Mouse (Mus musculus): ENCODE measurements around the gene Dennd4a. TPM values are rescaled to one million over a fixed set of nuclear protein-coding genes. Genes with fewer than 3 reads are reported as not detected.
A peak's percentile ranks its signal among the peaks of the same experiment; 100 is the strongest.

The Dennd4a gene
- total RNA-seq (2021) = 10 to 100 TPM; 41.4 to 41.7 TPM

DNA sequence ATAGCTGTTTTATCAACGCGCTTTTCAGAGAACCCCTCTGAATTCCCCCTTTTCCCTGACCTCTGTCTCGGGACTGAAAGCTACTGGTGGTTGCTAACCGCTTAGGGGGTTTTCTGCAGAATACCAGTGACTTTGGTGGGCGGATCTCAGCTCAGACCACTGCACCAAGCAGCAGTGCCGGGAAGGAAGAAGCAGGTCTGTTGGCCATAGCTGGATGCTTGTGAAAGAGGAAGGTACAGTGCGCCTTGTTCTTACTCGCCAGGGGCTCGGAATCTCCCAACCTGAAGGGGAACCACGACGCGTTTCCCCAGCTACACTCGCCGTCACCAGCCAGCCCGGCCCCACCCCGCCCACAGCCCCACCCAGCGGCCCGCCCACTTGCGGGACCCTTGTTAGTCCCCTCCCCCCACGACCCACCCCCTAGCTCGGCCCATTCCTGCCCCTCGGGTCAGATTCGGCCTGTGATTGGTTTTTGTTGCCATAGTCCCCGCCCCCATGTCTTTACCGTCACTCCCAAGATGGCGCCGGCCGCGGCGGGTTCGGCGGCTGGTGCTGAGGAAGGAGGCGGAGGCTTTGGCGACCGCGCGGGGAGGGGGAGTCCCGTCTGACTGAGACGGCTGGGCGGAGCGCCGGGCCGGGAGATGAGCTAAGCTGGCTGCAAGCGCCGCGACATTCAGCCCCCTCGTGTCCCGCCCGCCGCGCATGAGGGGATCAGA lies at the start of gene Dennd4a:
Gene Dennd4a, plus strand, starts transcription at position 519 of the 716 bp plus-strand sequence.
- DNase-seq = peak; percentile 99

DNA sequence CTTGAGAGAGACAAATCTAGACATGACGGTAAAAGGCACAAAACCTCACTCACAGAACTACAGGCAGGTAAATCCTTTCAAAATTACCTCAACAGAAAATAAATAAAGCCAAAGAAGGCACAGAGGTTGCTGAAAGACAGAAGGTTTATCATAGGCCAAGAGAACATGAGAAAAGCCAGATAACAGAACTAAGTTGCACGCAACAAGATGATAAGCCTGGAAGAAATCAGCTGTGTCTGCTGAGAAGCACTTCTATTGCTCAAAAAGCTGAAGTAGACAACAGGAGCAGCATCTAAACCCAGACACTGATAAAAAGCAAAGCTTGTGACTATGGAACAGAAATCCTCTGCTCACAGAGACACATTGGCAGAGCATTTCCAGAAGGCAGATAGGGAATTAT lies 46.3 kb upstream of the Dennd4a start:
- DNase-seq = no peak

DNA sequence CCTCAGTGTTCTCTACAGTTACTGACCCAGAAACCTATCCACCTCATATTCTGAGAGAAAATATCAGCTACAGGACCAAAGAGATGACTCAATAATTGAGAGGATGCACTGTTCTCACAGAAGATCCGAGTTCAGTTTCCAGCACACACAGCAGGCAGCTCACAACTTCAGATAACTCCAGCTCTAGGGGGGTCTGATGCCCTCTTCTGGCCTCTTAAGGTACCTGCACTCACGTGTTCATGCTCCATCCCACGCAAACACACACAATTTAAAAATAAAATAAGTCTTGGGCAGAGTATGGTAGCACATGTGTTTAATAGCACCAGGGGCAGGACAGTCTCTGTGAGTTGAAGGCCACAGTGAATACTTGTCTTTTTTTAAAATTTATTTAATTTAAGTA lies 45.0 kb upstream of the Dennd4a start:
- DNase-seq = no peak

DNA sequence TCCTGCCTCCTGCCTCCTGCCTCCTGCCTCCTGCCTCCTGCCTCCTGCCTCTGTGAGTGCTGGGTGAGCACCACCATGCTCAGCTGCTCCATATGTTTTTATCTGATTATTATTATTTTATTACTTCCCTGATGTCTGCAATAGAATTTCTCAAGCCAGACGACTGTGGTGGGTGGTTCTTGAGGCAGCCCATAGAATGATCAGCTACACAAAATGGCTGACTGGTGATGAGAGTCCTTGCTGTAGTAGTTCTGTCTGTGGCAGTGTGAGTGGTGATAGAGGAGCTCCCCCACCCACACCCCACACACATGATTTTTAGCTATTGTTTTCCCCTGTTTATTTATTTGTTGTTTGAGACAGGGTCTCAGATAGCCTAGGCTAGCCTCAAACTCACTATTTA lies 43.3 kb upstream of the Dennd4a start:
- no peak for DNase-seq

DNA sequence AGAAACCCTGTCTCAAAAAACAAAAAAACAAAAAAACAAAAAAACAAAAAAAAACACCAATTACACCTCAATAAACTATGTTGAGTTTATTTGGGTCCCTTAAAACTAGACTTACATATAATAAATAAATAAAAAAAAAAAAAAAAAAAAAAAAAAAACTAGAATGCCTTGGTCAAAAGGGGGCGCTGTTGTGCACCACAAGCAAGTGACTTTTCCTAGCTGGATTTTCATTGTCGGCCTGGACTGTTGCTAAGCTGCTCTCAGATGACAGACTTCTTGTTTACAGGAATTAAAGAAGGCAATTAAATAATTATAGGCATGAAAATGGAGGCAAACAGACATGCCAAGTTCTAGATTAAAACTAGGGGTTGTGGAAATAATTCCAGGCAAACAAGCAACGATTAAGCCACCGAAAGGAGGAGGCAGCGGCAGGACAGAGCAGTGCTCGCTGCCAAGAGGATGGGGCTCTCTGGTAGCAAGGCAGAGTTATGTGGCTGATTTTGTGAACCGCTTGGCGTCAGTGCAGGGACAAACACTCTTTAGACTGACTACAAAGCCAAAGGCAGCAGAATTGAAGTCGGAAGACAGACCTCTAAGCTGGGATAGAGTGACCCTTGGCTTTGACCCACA lies 42.0 kb upstream of the Dennd4a start:
- no peak for DNase-seq

DNA sequence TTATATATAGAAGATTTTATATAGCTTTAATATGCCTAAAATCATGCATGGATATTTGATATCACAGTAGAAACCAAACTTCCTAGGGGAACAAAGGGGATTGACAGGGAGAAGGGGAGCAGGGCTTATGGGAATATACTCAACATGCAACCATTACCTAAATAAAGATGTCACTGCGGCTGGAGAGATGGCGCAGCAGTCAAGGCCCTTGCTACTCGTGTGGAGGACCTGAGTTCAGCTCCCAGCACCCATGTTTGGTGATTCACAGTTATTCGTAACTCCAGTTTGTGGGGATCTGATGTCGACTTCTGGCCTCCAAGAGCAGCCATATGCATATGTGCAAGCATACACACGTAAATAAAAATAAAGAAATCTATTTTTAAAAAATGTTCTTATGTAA lies 41.2 kb upstream of the Dennd4a start:
- DNase-seq = no peak

DNA sequence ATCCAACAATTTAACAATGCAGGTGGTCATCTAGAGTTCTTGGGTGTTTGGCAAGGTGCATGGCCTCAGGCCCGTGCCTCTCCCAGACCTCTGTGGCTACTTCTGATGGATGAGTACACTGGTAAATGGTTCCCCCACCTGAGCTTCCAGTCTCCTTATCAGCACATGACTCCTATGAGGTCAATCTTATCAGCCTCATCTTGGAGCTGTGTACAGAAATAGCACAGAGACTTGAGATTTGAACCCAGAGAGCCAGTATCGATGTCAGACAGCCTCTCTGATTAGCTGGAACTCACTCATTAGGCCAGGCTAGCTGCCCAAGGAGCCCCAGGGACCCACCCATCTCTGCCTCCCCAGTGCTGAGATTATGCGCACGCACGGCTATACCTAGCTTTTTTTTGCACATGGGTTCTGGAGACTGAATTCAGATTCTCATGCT lies 40.7 kb upstream of the Dennd4a start:
- no peak for DNase-seq

DNA sequence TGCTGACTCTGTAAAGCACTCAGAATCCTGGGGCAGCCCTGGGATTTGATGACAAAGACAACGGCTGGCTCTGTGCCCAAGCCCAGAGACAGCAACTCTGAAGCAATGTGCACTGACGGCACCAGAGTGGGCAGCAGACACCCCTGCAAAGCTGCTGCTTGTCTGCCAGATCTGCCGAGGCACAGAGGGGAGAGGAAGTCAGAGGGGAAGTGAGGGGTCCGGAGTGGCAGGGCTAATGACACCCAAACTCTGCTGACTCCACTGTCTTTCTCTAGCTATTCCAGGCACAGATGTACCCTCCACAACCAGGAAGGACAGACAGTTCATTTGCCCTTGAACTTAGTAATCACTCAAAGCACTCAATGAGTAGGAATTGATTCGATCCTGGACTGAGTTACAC lies 39.9 kb upstream of the Dennd4a start:
- DNase-seq = peak; percentile 57 to 64

DNA sequence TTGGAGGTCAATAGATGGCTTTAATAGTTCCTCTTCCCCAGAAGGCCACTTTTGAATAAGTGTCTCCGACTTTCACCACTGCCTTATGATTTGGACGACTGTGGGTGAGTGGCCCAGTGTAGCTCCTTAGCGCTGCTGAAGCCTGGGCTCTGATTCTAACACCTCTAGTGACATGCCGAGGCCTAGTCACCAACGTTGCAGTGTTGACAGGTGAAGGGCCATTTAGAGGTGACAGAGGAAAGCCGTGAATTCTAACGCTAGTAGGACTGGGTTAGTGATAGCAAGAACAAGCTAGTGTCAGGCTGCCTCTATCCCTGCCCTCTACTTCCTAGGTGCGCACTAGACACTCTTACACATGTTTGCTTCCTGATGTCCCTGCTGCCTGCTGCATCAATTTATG lies 37.9 kb upstream of the Dennd4a start:
- no peak for DNase-seq

DNA sequence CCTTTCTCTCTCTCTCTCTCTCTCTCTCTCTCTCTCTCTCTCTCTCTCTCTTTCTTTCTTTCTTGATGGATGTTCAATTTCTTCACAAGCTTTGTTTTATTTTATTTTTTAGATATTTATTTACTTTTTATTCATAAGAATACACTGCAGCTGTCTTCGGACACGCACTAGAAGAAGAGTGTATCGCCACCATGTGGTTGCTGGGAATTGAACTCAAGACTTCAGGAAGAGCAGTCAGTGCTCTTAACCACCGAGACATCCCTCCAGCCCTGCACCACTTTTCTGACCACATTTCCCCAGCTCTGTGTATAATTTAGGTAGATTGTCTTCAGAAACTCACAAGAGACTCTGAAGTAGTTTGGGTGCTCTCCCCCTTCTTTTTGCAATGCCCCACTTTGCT lies 37.2 kb upstream of the Dennd4a start:
- no peak for DNase-seq

DNA sequence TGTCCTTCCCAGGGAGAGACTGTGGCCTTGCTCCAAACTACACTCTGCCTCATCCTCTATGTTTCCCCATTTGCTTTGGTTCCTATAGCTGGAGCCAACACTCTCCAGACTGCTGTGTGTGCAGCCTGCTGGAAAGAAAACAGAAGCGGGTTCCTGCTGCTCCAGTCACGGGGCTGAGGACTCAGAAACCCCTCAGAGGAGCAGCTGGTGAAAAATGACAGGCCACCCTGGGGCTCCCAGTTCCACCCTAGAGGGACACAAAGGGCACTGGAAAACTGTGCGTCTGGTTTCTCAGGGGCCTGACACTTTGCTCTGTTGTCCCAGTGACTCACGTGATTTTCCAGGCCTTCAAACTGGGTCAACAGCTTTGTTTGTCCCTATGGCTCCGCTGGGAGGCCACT lies 36.7 kb upstream of the Dennd4a start:
- DNase-seq = peak in 1 of 2 experiments; percentile 33

DNA sequence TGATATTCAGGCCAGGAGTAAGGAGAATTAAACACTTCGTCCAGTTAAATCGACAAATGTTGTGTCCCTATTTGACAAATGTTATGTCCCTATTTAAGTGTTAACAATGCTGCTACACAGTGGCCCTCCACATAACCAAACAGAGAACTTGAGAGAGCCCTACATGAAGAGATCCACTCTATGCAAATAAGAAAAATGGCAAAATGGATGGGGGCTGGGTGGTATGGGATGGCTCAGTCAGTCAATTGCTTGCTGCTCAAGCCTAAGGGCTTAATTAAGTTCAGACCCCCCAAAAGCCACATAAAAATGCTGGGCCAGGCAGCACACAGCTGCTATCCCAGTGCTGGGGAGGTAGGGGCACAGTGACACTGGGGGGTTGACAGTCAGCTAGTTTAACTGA lies 36.3 kb upstream of the Dennd4a start:
- DNase-seq = no peak

DNA sequence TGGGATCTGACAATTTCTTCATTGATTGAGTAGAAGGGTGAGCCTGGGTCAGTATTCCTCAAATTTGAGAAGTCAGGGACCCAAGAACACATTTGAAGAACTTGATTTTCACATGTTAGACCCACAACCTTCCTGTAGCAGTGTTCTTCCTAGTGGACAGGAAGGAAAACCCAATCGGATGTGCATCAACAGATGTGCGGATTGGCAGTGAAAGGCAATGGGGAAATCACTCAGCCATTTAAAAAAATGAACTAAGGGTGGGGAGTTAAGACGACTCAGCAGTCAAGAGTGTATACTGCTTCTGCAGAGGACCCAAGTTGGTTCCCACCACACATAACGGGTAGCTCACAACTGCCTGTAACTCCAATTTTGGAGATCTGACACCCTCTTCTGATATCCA lies 35.6 kb upstream of the Dennd4a start:
- DNase-seq = no peak

DNA sequence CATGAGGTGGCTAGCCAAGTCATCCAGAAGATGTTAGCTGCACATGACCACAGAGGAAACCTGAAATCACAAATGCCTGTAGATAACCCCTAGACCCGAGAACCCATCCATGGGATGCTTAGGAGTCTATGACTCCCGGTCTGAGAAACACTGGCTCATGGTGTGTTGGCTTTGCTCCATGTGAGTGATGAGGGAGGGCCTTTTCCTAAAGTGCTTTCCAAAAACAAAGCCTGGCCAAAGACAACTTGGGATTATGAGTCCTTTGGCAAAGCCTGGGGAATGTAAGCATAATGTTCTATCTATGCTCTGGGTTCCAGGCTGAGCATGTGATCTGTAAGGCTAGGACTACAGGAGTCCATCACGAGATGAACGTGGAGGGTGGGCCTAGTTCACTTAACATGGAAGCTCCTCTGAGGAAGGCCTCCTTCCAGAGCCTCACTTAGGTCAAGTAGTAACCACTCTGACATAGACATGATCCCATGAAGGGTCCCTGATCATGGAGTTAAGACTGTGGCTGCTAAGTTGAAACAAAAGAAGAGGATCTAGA lies 33.6 kb upstream of the Dennd4a start:
- DNase-seq = no peak

DNA sequence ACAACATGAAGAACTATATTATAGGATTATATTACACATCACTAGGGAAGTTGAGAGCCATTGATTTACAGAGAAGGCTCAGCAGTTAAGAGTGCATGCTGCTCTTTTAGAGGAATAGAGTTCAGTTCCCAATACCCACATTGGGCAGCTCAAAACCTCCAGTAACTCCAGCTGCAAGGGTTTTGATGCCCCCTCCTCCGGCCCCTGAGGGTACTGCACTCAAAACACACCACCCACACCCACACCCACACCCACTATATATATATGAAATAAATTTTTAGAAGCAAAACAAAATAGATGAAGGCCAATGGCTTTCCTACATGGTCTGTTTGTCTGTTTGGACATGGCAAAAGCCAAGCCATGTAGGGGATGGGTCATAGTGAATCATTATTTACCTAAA lies 33.0 kb upstream of the Dennd4a start:
- no peak for DNase-seq

DNA sequence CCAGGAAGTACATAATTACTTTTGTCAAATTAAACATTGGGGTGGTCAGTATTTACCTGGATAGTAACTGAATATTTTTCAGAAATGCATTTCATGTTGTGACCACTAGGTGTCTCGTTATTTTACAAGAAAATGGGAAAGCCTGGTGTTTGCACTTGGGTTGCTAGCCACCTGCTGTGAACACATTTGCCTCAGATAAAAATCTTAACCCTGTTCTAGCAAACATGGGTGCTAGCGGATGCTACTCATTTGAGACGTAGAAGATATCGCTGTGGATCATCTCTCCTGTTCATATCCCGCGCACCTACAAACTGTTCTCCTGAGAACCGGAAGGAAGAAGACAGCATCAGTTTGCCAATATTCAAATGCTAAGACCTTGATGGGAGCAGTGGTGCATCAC lies 31.5 kb upstream of the Dennd4a start:
- DNase-seq = no peak

DNA sequence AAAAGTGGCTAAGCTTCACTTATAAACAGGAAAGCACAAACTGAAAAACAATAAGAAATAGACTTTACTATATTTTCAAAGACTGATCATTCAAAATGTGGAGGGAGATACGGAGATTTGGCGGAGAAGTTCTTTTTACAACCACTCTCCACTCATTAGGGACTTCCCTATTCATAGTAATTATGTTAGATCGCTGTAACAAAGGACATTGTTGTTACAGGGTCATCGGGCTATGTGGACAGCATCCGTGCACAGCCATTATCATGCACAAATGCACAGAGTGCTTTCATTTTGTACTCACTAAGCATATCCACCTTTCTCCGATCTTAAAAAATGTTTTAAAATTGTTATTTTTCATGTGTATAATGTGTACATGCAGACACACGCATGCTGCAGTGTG lies 27.6 kb upstream of the Dennd4a start:
- DNase-seq = no peak

DNA sequence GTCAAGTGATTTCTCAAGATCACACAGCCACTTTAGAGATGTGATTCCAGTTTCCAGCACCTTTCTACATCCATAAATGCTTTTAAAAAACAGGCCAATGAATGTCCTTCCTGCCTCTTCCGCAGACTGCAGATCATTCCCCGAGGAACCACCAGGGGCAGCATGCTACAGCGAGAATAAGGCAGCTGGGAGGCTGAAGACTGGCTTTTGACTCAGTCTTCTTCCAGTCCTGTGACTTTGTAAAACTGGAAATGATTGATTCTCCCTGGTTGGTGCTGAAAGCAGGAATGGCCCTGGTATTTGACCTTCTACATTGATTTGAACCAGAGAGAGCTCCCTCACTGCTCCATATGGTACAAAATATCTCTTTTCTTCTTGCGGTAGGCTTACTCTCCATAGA lies 26.3 kb upstream of the Dennd4a start:
- DNase-seq = no peak

DNA sequence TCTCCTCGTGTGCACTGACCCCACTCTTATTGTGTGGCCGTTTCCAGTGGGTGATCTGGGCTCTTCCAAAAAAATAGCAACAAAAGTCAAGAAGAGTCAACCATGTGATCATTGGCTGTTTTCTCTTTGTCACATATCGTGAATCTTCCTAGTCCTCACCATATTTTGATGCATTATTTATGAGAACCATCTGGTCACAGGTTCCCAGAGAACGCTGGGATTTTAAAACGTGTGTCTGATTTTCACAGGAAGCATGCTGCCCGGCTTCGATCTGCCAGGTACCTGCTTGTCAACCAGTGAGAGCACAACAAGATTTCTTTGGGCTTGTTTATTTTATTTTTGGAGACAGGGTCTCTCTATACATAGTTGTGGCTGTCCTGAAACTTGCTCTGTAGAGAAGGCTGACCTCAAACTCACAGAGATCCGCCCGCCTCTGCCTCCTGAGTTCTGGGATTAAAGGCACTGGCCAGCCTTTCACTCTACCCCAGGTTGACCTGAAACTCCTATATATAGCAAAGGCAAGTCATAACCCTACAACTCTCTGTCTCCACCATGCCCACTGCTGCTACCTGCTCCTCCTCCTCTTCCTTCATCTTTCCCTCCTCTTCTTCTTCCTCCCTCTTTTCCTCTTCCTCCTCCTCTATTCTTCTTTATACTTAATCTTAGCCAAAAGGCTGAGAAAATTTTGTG lies 24.8 kb upstream of the Dennd4a start:
- no peak for DNase-seq

DNA sequence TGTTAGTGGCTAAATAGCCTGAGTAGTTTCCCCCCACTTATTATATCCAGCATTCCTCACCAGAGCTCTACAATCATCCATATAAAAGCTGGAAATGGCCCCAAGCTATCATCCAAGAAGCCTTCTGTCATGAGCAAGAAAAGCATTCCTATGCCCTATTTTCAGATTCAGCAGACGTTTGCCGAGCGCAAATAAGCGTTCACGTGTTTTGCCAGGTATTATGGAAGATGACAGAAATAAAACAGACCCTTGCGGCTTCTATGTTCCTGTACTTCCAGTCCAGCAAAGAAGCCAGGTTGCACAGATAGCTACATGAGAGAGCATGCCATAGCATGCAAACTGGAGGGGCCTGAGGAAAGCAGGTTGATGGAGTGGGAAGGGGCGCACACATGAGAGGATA lies 23.1 kb upstream of the Dennd4a start:
- no peak for DNase-seq

DNA sequence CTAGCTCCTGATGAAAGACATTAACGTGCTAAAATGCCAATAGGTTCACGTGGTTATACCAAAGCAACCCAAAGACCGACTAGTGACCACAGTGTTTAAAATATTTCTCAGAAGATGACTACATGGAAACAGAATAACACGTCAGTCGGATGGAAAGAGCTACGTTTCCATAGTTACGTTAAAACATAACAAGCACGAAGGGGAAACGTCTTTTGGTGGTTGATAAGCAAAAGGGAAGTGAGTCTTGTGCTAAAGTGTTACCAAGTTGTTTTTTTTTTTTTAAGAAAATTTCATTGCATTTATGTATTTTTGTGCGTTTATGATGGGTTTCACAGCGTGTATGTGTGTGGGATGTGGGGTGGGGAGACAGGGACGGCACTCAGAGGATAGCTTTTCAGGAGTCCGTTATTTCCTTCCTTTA lies 21.8 kb upstream of the Dennd4a start:
- DNase-seq = no peak

DNA sequence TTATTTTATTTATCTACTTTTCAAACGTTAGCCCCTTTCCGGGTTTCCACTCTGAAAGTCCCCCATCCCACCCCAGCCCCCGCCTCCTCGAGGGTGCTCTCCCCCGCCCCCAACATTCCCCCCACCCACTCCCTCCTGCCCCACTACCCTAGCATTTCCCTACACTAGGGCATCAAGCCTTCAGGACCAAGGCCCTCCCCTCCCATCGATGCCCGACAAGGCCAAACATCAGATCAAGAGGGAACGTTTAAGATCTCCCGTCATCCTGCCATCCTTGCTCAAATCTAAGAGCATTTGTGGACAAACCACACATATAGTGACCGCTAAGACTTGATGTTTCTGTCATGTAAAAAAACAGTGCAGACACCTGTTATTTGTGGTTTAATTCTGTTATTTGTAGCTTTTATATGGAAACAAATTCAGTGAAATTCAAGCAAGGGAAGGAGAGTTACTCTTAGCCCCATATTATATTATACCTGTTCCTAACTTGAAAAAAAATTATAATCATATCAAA lies 21.2 kb upstream of the Dennd4a start:
- DNase-seq = no peak

All from layer of hippocampus, postnatal 36 days (tissue).